Mouse (Mus musculus) T-cell, adult 2 months (primary cell): Measurements from ENCODE around the gene Ccdc73.
"Not testable (repeated sequence)": the region's sequence is repeated elsewhere in the genome, so short reads cannot be mapped to it uniquely, and the experiment has no call there.

Experiments
- DNase-seq: peaks from one replicate; pipeline ENCODE4 v3.0.0; 2022; ENCODE audit warnings: low spot score

Gene Ccdc73

GRCm38 (mm10) chr2:104867282-104867855 lies at the start of gene Ccdc73:
Ccdc73 (plus strand) TSS chr2:104867805.
- no peak for DNase-seq

DNA sequence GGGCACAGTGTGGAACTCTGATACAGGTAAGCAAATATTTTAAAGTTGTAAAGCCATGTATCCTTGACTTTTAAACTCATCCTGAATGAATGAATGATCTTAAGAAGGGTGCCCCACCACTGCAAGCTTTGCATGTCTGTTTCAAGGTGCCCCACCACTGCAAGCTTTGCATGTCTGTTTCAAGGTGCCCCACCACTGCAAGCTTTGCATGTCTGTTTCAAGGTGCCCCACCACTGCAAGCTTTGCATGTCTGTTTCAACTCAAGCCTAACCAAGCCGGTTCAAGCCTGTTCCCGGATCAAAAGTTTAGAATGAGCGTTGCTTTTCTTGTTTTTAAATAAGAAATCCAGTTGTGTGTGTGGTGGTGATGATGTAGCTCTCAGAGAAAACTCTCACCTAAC lies 48.8 kb upstream of the Ccdc73 start:
- not testable (repeated sequence) for DNase-seq

GRCm38 (mm10) chr2:104826191-104826590 lies 41.4 kb upstream of the Ccdc73 start:
- no peak for DNase-seq

DNA sequence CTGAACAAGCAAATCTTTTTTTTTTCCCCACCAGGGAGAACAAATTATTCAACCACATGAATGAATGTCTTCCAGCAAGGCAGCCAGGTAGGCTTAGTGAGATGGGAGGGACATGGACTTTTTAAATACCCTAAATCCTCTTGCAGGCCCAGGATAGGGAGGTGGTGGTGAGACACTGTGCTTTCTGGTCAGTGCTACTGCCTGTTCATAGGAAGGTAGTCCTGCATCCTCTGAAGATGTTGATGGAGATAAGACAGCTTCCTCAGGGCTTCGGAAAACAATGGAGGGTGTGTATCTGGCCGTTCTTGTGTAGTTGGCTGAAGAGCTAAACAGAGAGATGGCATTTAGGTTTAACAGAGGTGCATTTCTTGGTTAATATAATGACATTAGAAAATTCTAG lies 35.1 kb upstream of the Ccdc73 start:
- DNase-seq = no peak

DNA sequence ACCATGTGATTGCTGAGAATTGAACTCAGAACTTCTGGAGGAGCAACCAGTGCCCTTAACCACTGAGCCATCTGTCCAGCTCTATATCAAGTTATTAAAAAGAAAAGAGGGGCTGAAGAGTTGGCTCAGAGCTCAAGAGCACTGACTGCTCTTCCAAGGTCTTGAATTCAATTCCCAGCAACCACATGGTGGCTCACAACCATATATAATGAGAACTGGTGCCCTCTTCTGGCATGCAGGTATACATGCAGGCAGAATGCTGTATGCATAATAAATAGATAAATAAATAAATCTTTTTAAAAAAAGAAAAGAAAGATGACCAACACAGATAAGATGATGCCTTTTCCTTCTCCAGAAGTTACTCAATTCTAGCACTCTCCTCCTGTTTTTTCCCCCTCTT lies 26.6 kb upstream of the Ccdc73 start:
- DNase-seq = no peak

DNA sequence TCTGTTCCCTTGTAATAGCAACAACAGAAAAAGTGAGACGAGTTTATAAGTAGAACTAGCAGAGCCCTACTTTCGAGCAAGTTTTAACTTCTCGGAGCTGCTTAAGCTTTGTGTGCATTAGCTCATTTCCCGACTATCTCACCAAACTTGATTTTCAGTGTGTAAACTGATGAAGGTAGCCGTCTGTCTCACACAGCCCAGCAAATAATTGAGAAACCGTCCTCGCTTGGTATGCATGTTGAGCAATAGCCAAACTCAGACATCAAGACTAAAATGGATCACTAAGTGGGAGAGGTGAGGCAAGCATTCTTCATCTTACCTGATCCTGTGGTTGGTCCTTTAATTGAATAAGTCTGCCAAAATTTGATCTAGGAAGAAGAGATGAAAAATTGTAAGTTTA lies 25.9 kb upstream of the Ccdc73 start:
- DNase-seq = no peak

DNA sequence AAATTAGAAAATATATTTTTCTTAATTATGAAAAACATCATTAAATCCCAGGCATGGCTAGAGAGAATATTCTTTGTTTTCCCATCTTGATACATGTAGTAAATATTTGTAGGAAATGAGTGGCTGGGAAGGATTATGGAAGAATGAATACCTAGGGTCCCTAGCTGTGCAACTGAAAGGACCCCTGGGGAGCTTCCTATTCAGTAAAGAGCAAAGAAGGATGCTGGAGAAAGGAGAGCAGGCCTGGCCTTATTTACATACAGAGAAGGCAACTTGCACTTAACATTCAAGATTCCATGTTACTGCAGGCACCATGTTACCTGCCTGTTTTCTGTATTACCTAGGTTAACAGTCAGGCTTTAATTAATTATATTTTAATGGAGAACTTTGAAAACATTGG lies 25.0 kb upstream of the Ccdc73 start:
- no peak for DNase-seq

GRCm38 (mm10) chr2:104846638-104847414 lies 20.8 kb upstream of the Ccdc73 start:
- DNase-seq = no peak

- DNase-seq = peak; percentile 44
Observed at GRCm38 (mm10) chr2:104847645-104848044, 20.0 kb upstream of the Ccdc73 start.

- peak; percentile 56 for DNase-seq
Observed at GRCm38 (mm10) chr2:104848235-104849161, 19.1 kb upstream of the Ccdc73 start.

- DNase-seq = peak; percentile 52
Observed at GRCm38 (mm10) chr2:104849276-104849990, 18.2 kb upstream of the Ccdc73 start, which contains the start of gene Prrg4. Prrg4 (minus strand) TSS chr2:104849876.

- no peak for DNase-seq
Observed at GRCm38 (mm10) chr2:104849991-104850359, 17.6 kb upstream of the Ccdc73 start.

DNA sequence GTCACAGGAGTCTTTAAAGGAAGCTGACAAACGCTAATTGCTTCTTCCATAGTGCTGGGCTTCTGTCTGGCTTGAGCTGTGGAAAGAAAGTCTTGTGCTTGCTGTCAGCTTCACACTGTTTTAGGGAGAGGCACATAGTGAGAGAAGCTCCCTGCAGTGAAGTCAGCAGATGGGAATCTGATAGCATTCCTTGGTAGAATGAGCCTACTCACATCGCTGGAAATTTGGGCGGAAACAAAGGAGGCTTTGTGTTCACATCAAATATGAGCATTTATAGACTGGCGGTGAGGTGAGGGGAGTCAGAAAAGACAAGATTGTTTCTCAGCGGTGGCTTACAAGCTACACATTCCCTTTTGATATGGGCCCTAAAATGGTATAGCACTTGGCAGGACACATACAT lies 15.9 kb upstream of the Ccdc73 start:
- no peak for DNase-seq

DNA sequence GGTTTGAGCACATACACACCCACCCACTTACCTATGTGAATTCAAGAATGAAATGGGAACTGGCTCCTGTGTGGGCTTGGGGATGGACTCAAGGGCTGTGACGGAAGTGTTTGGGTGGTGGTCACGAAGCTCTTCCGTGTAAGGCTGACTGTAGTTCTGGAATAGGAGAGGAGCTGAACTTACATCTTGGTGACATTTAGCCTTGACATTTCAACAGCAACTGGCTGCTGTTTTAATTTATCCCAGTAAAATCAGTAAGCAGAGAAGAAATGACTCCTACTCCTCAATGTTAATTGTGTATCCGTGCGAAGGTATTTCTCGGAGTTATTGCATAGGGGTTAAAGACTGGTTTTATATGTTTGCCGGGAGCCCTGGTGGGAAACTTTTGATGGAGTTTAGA lies 15.1 kb upstream of the Ccdc73 start:
- DNase-seq = no peak

GRCm38 (mm10) chr2:104854836-104855235 lies 12.8 kb upstream of the Ccdc73 start:
- no peak for DNase-seq

- no peak for DNase-seq
Observed at GRCm38 (mm10) chr2:104855732-104856131, 11.9 kb upstream of the Ccdc73 start.

DNA sequence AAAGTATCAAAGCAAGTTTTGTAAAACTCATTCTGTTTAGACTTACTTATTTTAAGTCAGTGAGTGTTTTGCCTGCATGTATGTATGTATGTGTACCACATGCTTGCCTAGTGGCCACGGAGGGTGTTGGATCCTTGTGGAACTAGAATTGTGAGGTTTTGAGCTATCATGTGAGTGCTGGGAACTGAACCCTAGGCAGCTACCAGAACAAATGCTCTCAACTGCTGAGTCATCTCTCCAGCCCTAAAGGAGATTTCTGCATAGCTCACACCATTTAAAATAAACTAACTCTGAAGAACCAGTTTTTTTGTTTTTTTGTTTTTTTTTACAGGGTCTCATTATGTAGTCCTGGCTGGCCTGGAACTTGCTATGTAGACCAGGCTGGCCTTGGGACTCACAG lies 11.4 kb upstream of the Ccdc73 start:
- no peak for DNase-seq

DNA sequence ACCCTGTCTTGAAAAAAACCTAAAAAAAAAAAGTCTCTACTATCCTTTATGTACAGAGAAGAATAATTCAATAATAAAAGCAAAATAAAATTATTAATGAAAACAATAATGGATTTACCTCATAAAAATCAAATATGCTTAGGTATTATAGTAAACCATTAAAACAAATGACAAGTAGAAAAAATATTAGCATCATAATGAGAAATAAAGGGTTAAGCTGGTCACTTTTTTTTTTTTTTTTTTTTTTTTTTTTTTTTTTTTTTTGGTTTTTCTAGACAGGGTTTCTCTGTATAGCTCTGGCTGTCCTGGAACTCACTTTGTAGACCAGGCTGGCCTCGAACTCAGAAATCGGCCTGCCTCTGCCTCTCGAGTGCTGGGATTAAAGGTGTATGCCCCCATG lies 9.5 kb upstream of the Ccdc73 start:
- DNase-seq = not testable (repeated sequence)

DNA sequence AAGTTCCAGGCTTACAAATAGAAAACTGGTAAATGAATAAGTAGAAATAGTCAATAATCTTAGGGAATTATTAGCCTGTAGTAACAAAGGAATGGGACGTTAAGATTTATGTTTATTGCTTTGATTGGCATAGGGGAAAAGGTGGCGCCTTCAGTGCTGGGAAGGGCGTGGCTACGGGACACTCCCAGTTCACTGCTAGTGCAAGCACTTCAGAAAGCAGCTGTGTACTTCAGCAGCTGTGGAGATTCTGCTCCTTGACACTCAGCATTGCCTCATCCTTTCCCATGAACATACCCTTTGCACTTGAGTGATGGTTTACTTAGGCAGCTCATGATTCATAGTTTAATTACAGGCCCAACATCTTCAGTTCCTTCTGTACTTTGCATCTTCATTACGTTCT lies 8.5 kb upstream of the Ccdc73 start:
- no peak for DNase-seq

GRCm38 (mm10) chr2:104860426-104860825 lies 7.2 kb upstream of the Ccdc73 start:
- no peak for DNase-seq

DNA sequence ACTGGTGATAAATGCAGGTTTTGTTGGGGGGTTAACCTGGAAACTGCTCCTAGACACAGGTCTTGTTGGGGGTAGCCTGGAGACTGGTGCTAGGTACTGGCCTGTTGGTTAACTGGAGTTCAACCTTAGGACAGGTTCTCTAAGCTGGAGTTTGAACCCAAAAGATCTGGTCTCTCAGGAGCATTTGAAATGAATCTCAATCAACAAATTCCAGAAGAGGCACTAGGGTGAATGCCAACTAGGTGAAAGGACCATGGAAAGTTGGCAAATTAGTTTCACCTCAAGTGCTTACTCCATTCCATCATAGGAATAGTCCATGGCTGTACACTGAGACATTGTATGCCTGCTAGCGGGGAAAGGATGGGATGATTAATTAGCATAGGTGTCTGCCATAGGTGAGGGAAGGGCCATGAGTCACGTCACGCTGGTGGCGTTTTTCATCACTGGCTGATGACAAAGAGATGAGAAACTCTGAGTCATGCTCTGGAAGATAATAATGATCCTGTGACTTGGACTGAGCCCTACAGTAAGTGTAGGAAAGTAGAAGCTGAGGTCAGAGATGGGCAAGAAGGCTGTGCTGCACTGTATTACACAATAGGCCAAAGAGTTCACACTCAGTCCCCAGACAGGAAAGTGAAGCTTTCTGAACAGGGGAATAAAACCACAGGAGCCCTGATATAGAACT lies 3.3 kb upstream of the Ccdc73 start:
- DNase-seq = no peak

DNA sequence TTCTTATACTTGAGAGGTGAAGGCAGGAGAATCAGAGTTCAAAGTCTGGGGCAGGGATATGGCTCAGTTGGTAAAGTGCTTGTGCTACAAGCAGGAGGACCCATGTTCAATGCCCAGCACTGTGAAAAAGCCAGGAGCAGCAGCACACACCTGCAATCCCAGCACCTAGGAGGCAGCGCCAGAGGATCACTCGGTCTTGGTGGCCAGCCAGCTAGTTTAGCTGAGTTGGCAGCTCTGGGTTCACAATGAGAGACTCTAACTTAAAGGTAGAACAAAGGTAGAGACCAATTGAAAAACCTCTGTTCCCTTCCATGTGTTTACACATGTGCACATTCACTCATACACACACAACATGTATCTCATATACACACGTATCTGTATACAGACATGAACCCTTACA lies 1.5 kb downstream of the Ccdc73 start:
- no peak for DNase-seq
